Mouse (Mus musculus) heart, adult 2 months (tissue): ENCODE measurements around the gene Myt1l.

Experiments used
- CTCF ChIP-seq: fragments of 200-600 bp; IDR thresholded peaks from 2 replicates; pipeline ENCODE4 v1.8.1; 2022; ENCODE audit warnings: antibody characterized with exemption, mild to moderate bottlenecking, moderate library complexity
- EP300 ChIP-seq: fragments of 200-500 bp; IDR thresholded peaks from 2 replicates; pipeline ENCODE4 v1.6.1; 2011; ENCODE audit warnings: low read depth, low read length, control low read depth; ENCODE audit not compliant: insufficient read depth
- POLR2A ChIP-seq: fragments of 200-500 bp; IDR thresholded peaks from 2 replicates; pipeline ENCODE4 v1.6.1; 2011; ENCODE audit warnings: mild to moderate bottlenecking, low read depth, low read length, control low read depth; ENCODE audit not compliant: insufficient read depth

- TF ChIP-seq CTCF (no peak), EP300 (no peak), POLR2A (no peak)
Measured at GRCm38 (mm10) chr12:29691566-29691965, 163.4 kb downstream of the Myt1l start.
